Mouse (Mus musculus) megakaryocyte progenitor cell, adult 5-6 weeks (primary cell): ENCODE measurements at regions not wholly inside any gene's neighbourhood (a gene's known extent, or its start where the extent isn't known, plus 50 kb on each side); places are given as distances from the start of the nearest gene placed in this dataset.

Experiments used
- ATAC-seq: replicated peaks from 2 replicates; pipeline ENCODE4 v1.8.0; 2016; ENCODE audit warnings: mild to moderate bottlenecking, moderate TSS enrichment, inconsistent platforms; ENCODE audit not compliant: poor library complexity

DNA sequence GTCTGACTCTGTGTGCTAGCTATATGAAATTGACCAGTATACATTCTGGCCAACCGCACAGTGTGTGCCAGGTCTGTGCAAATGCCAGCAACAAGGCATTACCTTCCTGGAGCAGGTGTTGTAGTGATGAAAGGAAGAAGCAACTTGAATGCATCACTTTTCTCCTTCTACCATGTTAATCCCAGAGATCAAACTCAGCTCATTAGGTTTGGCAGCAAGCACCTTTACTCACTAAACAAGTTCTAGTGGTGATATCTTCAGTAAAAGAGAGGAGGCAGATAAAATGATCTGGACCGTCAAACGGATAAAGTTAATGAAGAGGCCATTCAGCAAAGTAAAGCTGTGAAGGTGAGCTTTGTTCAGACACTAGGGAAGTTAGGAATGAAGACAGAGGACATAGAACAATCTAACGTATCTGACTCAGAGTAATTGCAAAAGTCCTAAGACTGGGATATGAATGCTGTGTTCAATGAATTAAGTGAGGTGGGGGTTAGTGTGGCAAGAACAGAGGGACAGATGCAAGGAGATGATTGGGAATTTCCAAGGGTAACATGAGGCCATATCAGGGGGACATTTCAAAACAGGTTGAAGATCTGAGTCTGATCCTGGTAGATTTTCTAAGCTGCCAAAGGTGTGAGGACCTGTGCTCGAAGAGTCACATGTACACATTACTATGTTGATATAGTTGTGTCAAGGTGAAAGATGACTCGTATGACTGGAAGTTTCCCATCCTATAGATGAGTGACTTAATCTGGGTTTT, 1478.4 kb upstream of the Slc10a2 start:
- no peak for ATAC-seq

DNA sequence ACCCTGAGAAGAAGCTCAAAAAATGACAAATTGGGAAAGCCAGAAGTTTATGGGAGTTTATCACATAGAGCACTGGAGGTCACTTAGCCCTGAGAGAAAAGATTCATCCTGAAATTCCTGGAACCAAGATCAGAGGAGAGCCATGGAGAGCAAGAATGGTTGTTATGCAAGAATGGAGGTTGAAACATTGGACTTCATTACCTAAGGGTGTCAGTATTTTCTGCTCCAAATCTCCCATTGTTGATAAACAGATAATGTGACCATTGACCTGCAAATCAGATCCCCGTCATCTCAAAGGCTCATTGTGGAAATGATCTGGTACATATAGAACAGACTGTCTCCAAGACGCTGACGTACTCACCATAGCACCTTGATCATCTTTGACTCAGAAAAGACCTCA, 1477.6 kb upstream of the Slc10a2 start:
- ATAC-seq = no peak

DNA sequence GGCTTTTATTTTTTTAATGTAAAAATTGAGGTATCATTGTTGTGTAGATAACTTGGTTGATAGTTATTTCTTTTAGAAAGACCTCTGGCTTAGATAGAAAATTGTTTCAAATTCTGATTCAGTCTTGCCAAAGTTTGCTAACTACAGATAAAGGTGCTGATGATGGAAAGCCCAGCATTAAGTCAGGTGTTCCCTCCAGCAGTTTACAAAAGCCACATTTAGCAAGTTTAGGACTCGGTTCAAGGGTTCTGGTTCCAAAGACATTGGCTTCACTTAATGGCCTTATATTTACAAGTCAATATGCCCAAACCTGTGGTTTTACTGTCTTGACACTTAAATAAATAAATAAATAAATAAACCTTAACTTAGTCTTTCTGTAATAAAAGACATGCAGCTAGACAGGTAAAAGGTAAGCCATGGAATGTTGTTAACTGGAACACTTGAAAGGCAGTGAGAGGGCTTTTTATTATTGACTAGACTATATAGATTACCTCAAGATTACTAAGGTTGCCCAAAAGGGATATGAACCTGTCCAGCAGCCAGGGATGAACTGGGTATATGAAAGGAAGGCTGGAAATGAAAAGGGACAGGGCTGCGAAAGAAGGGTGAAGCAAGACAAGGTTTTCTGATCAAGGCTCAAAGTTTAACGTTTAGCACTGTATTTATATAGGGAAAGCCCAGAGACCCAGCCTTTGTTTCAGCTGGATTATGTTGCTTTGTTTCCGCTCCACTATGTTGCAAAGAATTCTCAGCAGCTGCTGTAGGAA, 1472.9 kb upstream of the Slc10a2 start:
- no peak for ATAC-seq

DNA sequence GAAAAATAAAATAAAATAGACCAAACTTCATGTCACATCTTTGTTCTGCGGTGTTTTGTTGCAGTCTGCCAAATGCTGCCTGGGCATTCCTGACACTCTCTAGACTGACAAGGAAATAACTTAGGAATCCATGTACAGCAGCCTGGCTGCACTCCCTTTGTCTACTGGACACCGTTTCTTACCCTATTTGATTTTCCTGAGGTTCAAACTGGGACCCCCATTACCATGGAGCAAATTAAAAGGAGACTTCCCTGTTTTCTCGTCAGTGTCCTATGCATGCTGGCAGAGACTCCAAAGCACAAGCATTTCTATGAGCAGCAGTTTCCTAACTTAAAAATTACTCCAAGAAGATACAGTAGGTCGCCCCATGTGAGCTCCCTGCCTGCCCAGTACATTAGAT, 1470.1 kb upstream of the Slc10a2 start:
- no peak for ATAC-seq

DNA sequence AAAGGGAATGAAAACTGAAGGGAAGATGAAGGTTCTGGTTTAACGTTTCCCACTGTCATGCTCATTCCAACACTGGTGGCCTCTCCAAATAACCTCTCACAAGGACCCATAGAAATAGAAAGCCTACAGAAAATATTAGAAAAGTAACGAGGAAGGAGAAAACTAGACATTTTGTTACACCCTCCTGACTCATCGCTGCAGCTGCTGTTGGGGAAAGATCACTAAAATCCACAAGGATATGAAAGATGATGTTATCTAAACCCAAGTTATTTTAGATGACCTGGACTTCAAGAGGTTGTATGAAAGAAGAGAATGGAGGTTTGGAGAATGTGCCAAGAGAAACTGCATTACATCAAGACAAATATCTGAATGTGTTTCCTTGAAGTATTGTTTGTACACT, 1468.3 kb upstream of the Slc10a2 start:
- ATAC-seq = no peak

DNA sequence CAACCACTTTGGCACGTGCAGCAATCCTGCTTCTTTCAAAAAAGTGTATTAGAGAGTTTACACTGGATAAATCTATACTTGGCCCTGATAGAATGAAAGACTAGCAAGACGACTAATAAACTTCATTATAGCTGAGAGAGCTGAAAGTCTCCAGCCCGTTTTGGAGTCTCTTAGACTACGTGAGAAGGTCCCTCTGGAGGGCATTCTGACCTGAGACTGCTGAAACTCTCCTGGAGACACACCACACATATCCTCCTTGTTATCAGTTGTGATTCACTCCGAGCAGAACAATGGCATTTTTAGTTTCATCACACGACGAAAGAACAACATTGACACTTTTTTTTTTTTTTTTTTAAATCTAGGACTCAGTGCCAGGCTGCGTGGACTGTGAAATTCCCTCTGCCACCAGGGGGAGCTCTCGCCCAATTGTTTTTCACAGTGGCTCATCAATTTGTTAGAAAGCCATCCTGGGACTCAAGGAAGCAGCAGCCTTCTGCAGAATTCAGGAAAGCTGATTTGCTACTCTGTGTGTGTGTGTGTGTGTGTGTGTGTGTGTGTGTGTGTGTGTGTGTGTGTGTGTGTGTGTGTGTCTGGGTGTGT, 1467.0 kb upstream of the Slc10a2 start:
- peak; percentile 97 for ATAC-seq

DNA sequence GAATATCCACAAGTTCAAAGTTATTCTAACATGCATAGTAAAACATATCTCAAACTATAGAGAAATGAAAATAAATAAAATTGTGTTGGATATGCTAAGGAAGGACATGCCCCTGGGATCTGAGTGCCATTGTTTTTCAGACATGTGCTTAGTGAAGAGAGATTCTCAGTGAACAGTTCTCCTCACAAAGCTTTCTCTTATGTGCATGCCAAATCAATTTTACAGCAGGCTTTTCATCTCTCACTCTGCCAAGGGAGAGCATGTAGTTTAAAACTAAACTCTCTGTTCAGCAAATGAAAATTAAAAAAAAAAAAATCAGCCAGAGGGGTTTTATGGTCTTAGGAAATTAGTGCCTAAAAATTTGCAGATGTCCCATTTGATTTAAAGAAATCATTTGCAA, 1445.8 kb upstream of the Slc10a2 start:
- ATAC-seq = no peak

DNA sequence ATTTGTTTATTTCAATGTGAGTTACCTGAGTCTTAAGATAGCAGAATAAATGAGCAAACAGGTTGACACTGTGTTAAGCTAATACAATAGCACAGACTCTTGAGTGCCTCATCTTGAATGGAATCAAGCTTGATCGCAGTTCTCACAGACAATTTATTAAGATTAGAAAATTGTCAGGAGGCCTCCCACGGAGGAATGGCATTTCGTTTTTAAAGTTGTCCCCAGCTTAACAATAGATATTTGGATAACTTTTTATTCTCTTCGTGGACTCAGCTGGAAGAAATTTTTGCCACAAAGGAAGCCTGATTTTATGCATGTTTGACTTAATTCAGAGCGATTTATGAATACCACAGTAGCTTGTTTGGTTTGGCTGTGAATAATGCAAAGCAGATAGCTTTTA, 1422.0 kb upstream of the Slc10a2 start:
- ATAC-seq = no peak

DNA sequence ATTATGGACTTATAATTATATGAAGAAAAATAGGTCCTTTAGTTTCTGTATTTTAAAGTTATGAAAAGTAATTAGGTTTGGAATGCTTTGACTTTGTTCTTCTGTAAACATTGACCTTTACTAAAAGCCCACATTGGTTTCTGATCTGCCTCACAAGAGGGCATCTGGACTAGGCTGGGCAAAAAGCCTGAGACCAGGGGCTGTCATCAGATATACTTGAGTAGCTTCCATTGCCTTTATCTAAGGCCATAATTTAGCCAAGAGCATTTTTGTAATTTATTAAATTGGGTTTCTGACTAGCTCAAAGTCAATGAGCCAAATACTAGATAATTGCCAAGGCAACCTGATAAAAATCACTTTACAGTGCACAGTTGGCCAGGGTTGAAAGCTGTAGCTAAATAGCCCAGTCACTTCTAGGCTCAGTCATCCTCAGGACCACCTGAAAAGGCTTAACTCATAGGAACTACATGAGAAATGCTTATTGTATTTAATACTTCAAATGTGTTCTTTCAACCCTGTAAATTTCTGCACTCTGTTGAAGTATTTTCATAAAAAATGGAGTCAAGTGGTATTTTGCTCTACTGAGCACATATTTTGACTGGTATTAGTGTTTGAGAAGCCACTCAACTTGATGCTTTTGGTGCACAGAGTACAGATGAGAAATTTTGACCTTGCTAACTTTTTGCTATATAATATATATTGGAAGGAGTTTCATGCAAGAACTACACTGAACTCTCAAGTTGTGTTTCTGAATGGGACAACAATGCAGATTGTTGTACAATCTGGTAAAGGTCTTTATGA, 1410.9 kb upstream of the Slc10a2 start:
- ATAC-seq = no peak

DNA sequence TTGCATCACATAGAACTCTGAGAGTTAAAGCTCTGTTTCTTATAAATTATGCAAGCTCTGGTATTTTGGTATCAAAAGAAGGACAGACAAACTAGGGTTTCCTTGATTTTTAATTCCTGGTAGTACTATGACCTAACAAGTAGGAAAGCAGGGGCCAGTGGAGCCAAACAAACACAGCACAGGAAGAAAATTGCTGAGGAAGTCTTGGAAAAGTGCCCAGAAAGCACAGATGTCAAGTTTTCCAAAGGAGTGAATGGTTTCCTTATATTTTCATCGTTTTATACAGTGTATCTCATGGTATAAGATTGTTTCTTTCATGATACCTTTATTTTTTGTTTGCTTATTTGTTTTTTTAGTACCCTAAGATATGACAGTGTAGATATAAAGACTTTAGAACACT, 1387.3 kb upstream of the Slc10a2 start:
- no peak for ATAC-seq

DNA sequence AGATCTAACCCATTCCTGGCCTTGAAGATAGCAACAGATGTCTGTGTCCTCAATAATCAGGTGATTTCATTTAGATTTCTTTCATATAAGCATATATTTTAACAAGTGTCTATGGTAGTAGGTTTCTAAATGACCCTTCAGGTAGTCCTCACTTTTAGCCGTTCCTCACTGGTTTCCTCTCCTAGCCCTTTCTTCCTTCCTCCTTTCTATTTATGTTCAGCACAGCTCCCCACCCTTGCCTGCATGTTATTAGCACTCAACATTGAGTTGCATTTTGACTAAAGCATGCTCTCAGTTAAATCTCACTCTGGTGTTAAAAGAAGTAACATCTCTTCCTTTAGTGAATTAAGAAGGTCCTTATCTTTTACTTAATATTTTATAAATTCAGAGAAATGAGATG, 1376.8 kb upstream of the Slc10a2 start:
- ATAC-seq = peak; percentile 79

DNA sequence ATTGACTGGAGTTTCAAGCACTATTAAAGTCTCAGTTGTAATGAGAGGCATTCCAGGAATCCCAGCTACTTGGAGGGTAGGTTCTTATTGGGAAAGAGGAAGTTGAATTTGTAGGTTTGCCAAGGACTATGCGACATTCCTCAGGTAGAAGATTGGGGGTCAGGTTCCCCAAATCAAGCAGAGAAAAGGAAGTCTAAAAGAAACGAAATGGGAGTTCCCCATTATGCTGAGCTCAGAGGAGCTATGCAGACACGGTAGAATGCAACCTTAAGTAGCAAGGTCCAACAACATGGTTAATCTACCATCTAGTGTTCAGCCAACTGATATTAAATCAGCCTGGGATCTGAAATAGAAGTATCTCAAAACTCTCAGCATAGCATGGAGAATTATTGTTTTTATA, 1365.9 kb upstream of the Slc10a2 start:
- ATAC-seq = peak; percentile 60

DNA sequence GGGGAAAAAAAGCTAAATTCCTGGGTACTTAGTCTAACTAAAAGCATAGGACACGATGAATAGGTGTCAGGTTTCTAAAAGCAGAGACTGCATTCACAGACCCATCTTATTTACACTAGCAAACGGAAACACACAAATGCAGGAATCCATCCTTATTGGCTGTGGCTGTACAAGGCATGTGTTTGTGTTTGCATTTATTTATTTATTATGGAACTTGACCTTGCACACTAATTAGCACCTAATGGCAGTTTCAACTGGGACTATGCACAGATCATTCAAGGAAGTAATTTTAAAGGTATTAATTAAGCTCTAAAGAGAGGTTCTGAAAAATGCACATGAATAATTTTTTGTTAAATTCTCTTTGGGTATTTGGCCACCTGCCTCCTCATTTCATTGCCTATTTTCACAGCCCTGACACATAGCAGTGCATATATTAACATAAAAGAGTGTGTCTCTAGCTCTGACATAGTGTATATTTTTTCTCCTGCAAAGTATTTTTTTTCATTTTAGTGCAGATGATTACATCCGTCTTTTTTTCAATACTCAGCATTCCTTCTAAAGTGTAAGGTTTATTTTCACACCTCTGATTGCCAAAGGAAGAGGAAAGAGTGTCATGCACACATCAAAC, 1351.5 kb upstream of the Slc10a2 start:
- ATAC-seq = no peak

DNA sequence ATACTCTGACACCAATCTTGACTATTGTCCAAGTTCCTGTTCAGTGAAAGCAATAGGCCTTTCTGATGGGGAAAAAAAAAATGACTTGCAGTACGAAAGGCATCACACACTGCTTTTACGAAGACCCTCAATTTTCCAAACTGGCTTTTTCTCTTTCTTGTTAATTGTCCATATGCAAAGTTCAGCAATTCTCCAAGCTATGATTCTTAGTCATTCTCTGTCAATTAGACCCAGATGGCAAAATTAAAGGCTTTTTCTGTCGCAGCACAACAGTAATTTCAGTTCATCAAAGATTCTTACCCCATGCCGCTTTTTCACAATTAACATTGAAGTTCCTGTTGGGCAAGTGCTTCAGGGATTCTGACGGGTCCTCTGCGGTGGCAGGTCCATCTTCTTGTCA, 1343.2 kb upstream of the Slc10a2 start:
- ATAC-seq = no peak

DNA sequence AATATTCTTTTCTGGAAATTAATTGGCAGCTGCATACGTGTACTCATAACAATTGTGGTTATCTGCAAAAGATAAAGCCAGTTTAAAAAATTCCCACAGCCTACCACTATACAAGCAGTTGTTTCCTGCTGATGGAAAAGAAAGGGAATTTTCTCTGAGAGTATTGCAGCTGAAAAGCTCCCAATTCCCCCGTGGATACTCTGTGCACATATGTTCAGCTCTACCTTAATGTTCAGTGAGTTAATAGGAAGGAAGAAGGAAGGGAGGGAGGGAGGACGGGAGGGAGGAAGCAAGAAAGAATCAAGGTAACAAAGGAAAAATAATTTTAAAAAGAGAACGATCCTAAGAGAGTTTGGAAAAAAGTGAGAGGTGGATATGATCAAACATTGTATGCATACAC, 1333.9 kb upstream of the Slc10a2 start:
- ATAC-seq = no peak
